Mouse (Mus musculus): ENCODE results near the gene Hps4.

DNA sequence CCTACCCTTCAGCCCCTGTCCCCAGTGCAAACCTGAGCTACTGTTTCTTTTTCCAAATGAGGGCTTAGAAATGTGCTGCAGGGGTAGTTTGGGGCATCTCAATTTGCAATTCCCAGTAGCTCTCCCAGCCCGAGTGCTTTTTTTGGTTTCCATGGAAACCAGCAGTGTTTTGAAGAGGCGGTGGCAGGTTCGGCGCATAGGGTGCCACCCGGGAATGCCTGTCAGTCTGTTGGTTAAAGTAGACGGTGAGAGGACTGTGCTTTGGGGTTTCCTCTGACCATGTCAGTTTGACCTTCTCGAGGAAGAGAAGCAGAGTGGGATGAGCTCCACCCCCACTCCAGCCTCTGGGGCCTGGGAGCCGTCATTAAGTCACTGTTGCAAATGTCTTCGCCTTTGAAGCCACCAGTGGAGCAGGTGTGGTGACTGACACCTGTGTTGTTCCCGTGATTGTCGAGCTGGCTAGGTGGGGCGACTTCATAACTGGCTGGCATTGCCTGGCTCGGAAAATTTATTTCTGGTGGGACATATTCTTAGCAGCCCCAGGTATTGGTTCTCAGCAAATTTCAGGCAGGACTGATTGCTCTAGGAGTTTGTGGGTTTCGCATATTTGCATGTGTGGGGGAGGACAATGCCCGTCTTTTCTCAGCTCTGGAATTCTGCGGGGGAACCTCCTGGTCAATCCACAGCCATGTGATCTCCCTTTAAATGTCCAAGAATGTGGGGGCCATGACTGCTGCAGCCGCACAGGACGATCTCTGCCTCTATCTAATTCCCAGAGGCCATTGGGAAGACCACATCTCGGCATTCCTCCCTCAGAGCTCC is 68.8 kb downstream of the Hps4 start:
- TF ChIP-seq EP300 (optimal IDR thresholded peaks at IDR 0.05) (no peak), CTCF (IDR thresholded peaks at IDR 0.05; ENCODE audit: low read depth) (no peak)

Measured in stomach, postnatal 0 days (tissue).